Mouse (Mus musculus) layer of hippocampus, adult 9-10 months (tissue): ENCODE data around the gene Isca2.

Experiments used
- DNase-seq: peaks from one replicate; pipeline ENCODE4 v3.0.0; 2022; ENCODE audit warnings: low spot score

Gene Isca2

DNA sequence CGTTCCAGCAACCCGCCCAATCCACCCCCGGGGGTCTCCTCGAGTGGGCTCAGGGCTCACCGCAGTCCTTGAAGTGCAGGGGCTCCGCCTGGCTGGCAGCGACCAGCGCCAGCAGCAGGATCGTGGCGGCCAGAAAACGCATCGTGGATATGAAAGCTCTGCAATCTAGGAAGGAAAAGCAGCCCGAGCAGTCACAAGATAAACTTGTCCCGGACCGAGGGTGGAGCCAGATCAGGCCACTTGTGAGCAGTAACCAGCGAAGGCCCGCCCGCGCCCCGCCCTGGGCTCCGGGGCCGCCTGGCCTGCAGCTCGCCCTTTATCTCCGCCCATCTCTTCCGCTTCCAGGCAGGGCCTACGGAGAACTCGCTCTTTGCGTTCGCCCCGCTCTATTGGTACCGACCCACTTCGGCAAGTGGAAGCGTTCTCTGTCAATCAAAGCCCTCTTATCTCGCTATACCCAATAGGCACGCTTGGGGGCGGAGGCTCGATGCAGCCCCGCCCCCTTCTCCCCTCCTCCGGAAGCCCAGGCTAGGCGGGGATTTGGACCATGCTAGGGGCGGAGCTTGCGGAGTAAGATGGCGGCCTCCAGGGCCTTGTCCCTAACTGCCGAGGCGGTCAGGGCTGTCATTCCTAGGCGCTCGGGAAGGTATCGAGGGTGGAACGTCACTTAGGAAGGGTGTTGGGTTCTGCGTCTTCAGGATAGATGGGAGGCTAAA lies at the start of gene Isca2, which contains the start of gene Npc2:
Gene Isca2 (plus strand): TSS at position 526 of the 716 bp plus-strand sequence.
Gene Npc2 (minus strand): TSS at position 427 of the 716 bp plus-strand sequence.
- DNase-seq = peak; percentile 93

DNA sequence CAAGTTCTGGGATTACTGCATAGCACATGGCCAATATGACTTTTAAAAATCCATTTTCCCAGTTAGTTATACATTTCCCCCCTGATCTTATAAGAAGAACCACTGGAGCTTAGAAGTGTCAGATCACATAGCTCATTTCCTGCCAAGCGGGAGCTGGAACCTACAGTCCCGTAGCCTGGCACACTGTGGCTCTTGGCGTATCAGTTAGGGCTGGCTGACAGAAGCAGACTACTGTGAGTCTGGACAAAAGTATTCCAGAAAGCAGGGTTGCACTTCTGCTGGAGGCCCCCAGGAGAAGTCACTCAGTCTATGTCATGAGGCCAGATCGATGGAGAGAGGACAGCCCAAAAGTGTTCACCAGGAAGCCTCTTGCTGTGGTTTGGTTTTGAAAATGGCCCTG lies 46.7 kb upstream of the Isca2 start:
- no peak for DNase-seq

DNA sequence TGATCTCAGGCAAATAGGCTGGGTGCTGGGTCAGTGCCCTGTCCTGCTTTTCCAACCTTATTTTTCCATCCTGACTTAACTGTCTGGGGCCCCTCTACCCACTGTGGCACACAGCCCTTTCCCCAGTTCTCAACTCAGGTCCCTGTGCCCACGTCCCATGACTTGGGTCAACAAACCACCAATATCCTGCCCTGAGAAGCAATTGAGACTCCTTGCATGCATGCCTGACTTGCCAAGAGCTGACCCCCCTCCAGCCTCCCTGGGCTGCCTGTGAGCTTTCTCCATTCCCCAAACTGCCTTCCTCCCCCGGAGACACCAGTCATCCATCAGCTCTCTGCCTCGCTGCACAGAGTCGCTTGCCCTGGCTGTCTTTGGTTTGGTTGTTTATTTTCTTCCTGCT lies 46.1 kb upstream of the Isca2 start:
- no peak for DNase-seq

DNA sequence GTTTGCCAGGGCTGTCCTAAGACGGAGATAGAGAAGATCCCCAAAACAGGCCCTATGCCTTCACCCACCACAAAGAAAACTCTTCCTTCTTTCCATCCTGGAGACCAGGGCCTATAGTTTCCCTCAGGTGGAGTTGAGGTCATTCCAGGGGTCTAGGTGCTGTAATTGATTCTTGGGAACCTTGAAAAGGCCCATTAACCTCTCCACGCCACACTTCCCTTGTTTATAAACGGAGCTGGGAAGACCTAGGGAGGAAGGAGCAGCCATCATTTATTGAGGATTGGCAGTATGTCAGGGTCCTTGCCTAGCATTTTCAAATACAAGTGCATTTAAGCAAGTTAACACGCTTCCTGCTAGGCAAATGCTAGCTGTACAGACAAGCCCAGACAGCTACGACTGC lies 45.6 kb upstream of the Isca2 start:
- DNase-seq = no peak

DNA sequence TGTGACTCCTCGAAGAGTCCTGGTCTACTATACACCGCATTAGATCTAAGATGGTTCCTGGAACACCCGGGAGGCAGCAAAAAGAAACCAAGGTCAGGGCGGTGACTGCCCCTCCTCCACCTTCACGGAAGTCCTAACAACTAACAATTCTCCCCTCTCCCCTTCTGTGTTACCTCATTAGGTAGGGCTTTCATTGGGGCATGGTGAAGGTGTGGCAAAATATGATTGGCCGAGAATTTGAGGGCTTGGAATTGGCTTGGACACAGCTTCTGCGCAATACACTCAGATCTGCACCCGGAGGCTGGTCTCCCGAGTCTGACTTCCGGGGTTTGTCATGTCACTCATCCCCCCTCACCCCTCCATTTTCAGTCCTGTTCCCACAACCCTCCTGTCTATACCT lies 44.6 kb upstream of the Isca2 start:
- no peak for DNase-seq

DNA sequence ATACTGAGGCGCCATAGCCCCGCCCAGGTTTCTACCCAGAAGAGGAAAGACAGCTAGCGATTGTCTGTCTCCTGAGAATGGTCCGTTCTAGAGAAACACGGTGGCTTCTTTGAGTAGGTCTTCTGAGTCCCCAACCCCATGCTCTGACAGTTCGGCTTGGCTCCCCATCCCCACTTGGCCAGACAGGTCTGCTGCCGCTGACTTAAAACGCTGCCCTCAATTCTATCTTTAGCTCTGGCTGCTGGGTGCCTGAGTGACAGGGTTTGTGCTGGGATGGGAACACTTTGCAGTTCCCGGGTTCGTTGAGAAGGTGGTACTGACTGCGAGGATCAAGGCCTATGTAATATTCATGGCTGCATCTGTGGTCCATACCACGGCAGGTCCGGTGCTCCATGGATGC lies 39.7 kb upstream of the Isca2 start:
- DNase-seq = no peak

DNA sequence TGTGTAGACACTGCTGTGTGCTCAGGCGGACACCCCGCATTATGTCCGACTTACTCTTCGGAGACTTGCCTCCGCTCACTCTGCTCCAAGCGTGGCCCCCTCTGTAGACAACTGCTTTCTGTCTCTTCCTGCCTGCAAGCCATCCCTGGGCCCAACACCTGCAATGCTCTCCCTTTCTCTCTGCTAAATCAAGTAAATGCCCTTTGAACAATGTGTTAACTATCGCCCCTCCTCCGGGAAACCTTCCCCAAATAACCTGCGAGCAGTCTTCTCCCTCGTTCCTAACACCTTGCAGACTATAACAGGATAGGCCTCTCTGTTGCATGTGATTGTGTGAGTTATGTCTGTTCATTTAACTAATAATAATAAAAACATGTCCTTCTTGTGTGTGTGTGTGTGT lies 29.6 kb upstream of the Isca2 start:
- no peak for DNase-seq

DNA sequence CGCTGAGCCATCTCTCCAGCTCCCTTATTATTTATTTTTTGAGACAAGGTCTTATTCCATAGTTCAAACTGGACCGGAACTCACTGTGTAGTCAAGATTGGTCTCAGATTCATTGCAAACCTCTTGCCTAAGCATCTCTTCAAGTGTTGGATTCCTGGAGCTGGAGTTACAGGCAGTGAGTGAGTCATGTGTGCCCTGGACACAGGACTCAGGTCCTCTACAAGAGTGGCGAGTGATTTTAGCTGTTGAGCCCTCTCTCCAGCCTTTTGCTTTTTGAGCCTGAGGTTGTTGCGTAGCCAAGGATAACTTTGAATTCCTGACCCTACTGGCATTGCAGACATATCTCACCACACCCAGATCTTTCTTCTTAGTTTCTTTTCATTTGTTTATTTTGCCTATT lies 27.4 kb upstream of the Isca2 start:
- no peak for DNase-seq

DNA sequence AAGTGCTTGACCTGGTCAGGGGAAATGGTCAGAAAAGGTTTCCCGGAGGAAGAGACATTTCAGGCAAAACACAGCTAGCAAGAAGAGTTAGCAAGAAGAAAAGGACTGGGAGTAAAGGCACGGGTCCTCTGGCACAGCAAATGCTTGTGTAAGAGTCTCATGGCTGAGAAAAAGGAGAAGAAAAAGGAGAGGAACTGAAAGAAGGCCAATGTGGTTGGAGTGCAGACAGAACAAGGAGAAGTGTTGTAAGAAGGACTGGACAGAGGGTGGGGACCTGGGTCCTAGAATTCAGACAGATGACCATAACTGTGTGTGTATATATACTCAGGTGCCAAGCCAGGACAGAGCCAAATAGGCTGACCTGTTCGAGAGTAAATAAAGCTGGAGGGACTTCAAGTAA lies 24.9 kb upstream of the Isca2 start:
- DNase-seq = no peak

DNA sequence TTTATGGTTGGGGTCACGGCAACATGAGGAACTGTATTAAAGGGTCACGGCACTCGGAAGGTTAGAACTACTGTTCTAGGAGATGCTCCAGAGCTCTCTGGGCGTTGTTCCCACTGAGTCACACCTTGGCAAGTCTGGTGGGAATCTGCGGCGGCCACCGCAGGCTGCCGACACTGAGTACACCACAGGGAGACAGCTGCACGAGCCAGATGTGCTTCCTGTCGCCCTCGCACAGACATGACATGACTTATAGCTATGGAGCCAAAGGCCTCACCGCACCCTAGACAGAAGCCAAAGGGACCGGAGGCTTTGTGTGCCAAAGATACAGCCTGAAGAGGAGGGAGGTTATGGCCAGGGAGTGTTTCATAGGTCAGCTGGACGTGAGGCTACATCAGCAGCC lies 22.4 kb upstream of the Isca2 start:
- no peak for DNase-seq

DNA sequence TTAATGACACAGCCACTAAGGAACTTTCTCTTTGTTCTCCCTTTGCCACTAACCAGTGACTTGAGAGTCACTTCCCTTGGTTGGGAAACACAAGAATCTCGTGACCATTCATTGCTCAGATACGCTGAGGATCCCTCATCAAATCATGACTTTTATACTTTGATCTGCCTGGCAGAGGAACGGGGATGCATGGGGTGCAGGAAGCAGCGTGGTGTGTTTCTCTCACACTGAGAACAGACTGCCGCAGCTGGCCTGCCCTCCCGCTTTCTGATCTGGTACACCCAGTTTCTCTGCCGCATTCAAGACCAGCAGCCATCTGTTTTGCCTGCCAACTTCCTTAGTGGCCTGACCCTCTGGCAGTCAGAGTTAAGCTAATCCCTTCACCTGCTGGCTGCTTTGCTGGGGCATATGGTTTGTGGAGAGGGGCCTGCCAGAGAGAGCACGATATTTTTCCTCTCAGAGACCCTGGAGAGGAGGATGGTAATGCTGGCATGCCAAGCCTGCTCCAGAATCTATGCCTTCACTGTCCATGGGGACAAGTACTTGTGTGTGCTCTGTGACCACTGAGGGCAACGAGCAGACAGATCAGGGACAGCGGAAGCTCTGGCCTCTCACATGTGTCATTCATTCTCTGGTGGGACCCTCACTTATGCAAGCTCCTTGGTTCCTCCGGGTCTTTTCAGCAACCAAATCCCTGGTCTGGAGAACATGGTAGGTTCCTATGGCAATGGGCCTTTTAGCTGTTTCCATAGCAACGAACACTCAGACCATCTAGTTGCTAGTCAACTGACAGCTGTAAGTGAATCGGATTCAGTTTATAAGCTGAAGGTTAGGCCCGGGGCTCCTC lies 20.7 kb upstream of the Isca2 start:
- no peak for DNase-seq

DNA sequence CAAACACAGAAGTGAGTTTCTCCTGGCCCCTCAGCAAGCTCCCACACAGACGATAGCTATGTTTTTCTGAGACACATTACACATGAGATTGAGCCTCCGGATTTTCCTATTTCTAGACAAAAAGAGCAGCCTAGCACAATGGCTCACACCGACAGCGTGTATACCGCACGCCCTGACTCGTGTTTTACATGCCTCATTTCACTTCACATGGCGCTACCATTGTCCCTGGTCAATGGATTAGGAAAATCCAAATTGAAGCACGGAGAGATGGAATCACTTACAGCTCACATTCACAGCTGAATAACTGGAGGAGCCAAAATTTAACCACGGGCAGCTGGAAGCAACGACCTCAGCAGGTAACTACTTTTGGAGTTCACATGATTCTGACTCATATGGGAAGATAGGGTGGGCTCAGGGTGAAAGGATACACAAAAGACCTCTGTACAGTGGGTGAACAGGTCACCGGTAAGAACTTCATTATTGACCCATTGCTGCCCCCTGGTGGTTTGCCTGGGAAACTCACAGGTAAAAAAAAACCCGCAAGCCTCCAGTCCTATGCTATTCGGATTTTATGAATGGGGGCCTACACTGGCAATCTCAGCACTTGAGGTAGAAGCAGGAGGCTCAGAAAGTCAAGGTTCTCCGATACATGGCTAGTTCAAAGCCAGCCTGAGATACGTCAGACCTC lies 17.9 kb upstream of the Isca2 start:
- DNase-seq = no peak

DNA sequence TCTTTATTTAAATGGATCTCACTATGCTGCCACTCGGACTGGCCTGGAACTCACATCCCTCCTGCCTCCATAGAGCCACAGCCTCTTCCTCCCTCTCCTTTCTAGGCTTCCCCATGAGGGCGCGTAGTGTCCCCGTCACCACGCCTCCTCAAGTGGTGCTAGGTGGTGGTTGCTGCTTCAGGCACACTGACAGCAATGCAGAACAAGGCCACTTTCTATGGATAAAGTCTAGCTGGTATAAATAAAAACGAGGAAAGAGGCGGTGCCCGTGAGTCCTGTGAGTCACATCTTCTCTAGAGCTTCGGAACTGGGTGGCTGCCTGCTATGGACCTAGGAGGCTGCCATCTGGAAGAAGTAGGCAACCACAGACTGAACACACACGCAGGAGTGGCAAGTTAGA lies 17.0 kb upstream of the Isca2 start:
- no peak for DNase-seq

DNA sequence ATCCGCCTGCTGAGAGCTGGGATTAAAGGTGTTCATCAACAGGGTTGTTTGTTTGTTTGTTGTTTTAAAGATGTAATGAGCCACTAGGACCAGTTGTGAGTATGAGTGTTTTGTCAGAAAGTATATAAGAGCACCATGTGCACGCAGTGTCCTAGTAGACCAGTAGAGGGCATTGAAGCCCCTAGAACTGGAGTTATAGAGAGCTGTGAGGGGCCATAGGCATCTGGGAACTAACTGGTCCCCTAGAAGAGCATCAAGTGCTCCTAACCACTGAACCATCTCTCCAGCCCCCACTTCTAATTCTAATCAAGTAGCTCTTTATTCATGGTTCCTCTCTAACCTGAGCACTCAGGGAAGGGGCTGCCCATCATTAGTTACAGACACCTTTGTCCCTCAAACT lies 14.0 kb upstream of the Isca2 start:
- DNase-seq = no peak

DNA sequence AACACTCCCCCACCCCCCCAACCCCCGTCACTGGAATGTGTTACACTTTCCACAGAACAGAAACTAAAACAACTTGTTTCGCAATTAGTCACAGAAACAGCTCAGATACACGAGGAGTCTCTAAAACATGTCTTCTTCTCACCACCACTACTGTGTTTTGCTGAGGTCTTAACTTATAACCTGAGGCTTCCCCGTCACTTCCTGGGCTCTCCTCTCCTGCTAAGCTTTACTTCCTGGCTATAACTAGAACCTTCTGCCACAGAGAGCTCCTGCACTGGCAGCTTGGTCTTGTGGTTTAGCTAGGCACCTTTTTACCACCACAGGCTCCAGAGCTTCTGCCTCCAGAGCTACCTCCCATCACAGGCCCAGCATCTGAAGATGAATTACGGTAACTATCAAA lies 10.5 kb upstream of the Isca2 start:
- DNase-seq = no peak

DNA sequence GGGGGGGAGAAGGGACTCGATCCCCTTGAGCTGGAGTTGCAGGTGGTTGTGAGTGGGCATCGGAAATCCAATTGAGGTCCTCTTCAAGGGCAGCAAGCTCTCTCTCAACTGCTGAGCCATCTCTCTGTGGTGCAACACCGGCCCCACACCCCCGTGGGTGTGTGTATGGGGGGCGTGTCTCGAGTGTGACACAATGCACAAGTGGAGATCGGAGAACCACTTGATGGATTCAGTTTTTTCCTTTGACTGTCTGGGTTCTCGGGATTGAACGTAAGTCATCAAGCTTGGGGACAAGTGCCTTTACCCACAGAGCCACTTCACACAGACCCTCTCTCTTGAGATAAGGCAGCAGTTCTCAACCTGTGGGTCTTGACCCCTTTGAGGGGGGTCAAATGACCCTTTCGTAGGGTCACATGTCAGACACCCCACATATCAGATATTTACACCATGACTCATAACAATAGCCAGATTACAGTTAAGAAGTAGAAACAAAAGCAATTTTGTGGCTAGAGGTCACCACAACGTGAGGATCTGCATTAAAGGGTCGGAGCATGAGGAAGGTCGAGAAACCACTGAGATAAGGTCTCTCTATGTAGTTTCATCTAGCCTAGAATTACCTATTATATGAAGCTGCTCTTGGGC lies 9.4 kb upstream of the Isca2 start:
- no peak for DNase-seq

DNA sequence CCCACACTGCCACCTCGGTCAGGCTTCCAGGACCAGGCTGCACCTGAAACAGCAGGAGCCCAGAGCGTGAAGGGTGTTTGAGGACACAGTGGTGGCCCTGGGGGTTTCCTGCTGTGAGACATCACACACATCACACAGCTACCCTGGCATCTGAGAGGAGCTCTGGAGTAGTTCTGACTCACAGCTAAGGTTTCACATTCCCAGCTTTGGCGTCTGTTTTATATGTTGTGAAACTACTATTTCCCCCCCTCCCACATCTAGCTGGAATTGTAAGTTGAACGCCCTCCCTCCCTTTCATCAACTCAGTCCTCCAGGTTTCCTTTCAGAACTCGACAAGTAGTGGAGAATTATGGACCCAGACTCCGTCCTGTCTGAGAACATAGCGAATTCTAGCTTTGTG lies 8.3 kb upstream of the Isca2 start:
- DNase-seq = no peak

DNA sequence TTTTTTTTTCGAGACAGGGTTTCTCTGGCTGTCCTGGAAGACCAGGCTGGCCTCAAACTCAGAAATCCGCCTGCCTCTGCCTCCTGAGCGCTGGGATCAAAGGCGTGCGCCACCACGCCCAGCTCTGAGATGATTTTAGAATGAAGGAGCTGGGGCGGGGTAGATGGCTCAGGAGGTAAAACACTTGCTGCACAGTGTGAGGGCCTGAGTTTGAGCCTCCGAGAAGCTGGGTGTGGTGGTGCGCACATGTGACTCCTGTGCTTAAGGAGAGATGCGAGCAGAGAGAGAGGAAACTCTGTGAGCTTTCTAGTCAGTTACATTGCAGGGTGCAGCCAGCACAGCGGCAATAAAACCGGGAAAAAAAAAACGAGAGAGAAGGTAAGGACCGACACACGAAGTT lies 7.5 kb upstream of the Isca2 start:
- DNase-seq = no peak

DNA sequence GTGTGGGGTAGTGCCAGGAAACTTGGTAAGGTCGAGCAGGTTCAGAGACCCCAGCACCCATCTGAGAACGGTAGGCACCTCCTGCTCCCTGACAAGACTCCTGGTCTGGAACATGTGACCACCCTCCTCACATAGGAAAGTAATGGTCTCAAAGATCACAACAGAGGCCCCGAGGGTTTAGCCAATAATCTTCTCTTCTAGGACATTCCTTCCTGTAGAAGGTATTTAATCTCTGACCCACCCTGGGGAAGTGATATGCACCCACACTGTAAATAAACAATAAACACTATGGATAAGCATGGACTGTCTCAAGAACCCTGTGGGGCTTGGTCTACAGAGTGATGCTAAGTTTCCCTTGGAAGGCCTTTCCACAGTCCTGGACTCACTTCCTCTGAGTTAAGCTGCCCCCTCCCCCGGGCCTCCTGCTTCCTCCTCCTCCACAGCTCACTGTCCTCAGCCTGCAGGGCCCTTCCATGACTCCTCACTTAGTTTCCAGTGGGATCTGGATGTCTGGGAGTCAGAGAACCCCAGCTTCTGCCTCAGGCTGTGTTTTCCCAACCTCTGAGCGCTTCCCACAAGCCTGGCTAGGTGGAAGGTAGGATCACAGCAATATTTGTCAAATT lies 6.8 kb upstream of the Isca2 start:
- no peak for DNase-seq

DNA sequence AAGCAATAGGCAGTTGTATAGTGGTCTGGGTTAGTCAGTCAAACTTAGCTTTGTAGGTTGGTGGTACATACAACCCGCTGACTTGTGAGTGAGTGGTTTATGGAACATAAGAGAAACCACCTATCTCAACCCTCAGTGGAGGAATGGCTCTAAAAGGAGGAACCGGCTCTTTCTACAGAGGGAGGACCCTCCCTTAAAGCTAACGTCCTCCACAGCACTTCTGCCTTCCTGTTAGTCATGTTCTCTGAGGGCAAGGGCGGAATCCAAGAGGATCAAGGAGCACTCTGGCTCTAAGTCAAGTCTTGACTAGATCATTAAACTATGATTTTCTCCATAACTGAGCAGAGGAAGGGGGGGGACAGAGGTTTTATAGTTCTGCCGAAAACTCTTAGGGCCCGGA lies 5.5 kb upstream of the Isca2 start:
- DNase-seq = no peak

DNA sequence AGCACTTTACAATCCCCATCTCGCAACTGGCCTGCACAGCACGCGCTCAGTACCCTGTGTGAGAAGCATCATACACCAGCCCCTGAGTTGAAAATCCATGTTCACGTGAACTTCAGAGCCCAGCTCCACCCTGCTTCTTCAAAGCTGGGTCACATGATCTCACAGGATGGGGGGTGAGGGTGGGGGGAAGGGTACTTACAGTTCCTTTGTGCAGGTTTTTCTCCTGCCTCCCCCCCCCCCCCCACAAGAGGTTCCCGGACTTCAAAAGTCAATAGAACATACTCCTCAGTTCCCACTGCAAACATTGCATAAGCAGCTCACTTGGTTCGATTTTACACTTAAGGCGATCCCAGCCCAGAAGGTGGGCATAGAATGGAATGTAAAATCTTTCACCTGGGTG lies 3.4 kb upstream of the Isca2 start:
- no peak for DNase-seq

DNA sequence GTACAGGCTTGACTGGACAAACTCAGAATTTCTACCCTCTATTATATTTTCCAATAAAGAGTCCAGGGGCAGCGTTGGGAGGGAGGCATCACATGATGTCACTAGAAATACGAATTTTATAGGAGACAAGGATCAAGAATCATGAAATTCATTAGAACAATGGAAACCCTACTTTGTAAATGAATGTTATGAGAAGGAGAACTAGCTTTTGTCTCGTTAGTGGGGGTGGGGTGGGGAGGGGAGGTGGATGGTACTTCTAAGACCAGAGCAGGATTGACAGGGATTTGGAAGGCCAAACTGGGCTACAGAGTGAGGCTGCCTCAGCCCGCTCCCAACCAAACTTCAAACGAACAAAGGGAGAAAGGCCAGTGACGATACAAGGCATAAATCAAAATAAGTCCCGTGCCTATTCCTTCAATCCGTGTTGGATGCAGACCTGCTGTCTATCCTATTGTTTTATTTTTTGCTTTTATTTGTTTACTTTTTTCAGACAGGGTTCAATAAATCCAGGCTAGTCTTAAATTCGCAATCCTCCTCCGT lies 1.0 kb upstream of the Isca2 start:
- DNase-seq = no peak
